Mouse (Mus musculus): ENCODE data around the gene Akap10. TPM values are rescaled to one million over a fixed set of nuclear protein-coding genes. Genes with fewer than 3 reads are reported as not detected.

Gene Akap10
- polyA plus RNA-seq, 1 experiment from 2014 or later, result 12.6 TPM

Other genes with a start within 250 kb of the Akap10 start
- gene Fam83g, start 246.2 kb downstream of the Akap10 start, polyA plus RNA-seq (2014; fragmentation: Nextera tagmentation; extraction: Ambion mirVana), result 2.2 and 3.7 TPM in 2 replicates
- gene Slc5a10, start 209.4 kb downstream of the Akap10 start, polyA plus RNA-seq (2014; fragmentation: Nextera tagmentation; extraction: Ambion mirVana), result 0.13 TPM in 1 of 2 replicates, not detected in the other
- gene Prpsap2, start 168.2 kb downstream of the Akap10 start, polyA plus RNA-seq (2014; fragmentation: Nextera tagmentation; extraction: Ambion mirVana), result 24.2 and 27.3 TPM in 2 replicates
- 25.6 and 26.4 TPM in 2 replicates for gene Ulk2, start 75.2 kb downstream of the Akap10 start, polyA plus RNA-seq (2014; fragmentation: Nextera tagmentation; extraction: Ambion mirVana)
- 10.4 and 13.5 TPM in 2 replicates for gene Specc1, start 26.5 kb upstream of the Akap10 start, polyA plus RNA-seq (2014; fragmentation: Nextera tagmentation; extraction: Ambion mirVana)